Mouse (Mus musculus): Measurements from ENCODE around the gene Tyw5. TPM values are rescaled to one million over a fixed set of nuclear protein-coding genes. Genes with fewer than 3 reads are reported as not detected.
A peak's percentile ranks its signal among the peaks of the same experiment; 100 is the strongest.

The Tyw5 gene
- total RNA-seq, 2 experiments from 2014 or later, result 5.4 to 5.5 TPM

- no peak for DNase-seq (ENCODE audit: low spot score)
- intact Hi-C loops (cut with DNase I), result loop anchor here (5.0 kb wide), 1 partner anchor 1504 kb away; no protein-coding TSS in a partner anchor
Measured at GRCm38 (mm10) chr1:57390993-57391790, 15.7 kb downstream of the Tyw5 start.

GRCm38 (mm10) chr1:57388402-57389155 lies 18.3 kb downstream of the Tyw5 start:
- DNase-seq (ENCODE audit: low spot score), result no peak
- intact Hi-C loops (cut with DNase I), result no loop called here

GRCm38 (mm10) chr1:57387876-57388275 lies 19.0 kb downstream of the Tyw5 start:
- no peak for DNase-seq (ENCODE audit: low spot score)
- intact Hi-C loops (cut with DNase I), result no loop called here

GRCm38 (mm10) chr1:57386519-57386918 lies 20.4 kb downstream of the Tyw5 start:
- intact Hi-C loops (cut with DNase I), result no loop called here
- no peak for DNase-seq (ENCODE audit: low spot score)

GRCm38 (mm10) chr1:57377376-57378341 lies 29.2 kb downstream of the Tyw5 start, which contains the start of gene 1700066M21Rik:
1700066M21Rik (plus strand) TSS chr1:57377620.
- DNase-seq (ENCODE audit: low spot score), result peak; percentile 88
- intact Hi-C loops (cut with DNase I), result no loop called here

GRCm38 (mm10) chr1:57376806-57377205 lies 30.1 kb downstream of the Tyw5 start:
- intact Hi-C loops (cut with DNase I), result no loop called here

GRCm38 (mm10) chr1:57375276-57375675 lies 31.6 kb downstream of the Tyw5 start:
- DNase-seq (ENCODE audit: low spot score), result no peak
- intact Hi-C loops (cut with DNase I), result no loop called here

More at GRCm38 (mm10) chr1:57376806-57377205, 30.1 kb downstream of the Tyw5 start:
- no peak for DNase-seq (ENCODE audit: low spot score)

GRCm38 (mm10) chr1:57370451-57370850 lies 36.5 kb downstream of the Tyw5 start:
- DNase-seq (ENCODE audit: low spot score), result no peak
- intact Hi-C loops (cut with DNase I), result no loop called here

GRCm38 (mm10) chr1:57369111-57369510 lies 37.8 kb downstream of the Tyw5 start:
- DNase-seq (ENCODE audit: low spot score), result no peak
- intact Hi-C loops (cut with DNase I), result no loop called here

- DNase-seq (ENCODE audit: low spot score), result no peak
Measured at GRCm38 (mm10) chr1:57367446-57367845, 39.5 kb downstream of the Tyw5 start.

GRCm38 (mm10) chr1:57358546-57358945 lies 48.4 kb downstream of the Tyw5 start:
- DNase-seq (ENCODE audit: low spot score), result no peak
- intact Hi-C loops (cut with DNase I), result no loop called here

More at GRCm38 (mm10) chr1:57367446-57367845, 39.5 kb downstream of the Tyw5 start:
- intact Hi-C loops (cut with DNase I), result no loop called here

- intact Hi-C loops (cut with DNase I), result no loop called here
- no peak for DNase-seq (ENCODE audit: low spot score)
Measured at GRCm38 (mm10) chr1:57351941-57352340, 55.0 kb downstream of the Tyw5 start.

GRCm38 (mm10) chr1:57347487-57347886 lies 59.4 kb downstream of the Tyw5 start:
- DNase-seq (ENCODE audit: low spot score), result no peak
- intact Hi-C loops (cut with DNase I), result no loop called here

- intact Hi-C loops (cut with DNase I), result no loop called here
- DNase-seq (ENCODE audit: low spot score), result no peak
Measured at GRCm38 (mm10) chr1:57341197-57341596, 65.7 kb downstream of the Tyw5 start.

GRCm38 (mm10) chr1:57339156-57339796 lies 67.6 kb downstream of the Tyw5 start:
- intact Hi-C loops (cut with DNase I), result no loop called here
- no peak for DNase-seq (ENCODE audit: low spot score)

Measured in heart, postnatal 25 days (tissue).